Mouse (Mus musculus) ES-Bruce4 (cell line): ENCODE results near the gene Mbnl1. TPM values are rescaled to one million over a fixed set of nuclear protein-coding genes. Genes with fewer than 3 reads are reported as not detected.

Source experiments
- H3K27ac ChIP-seq: 2 replicates; pipeline ENCODE4 v1.5.1; 2012; ENCODE audit warnings: low read length, inconsistent platforms; ENCODE audit not compliant: insufficient read depth
- H3K27me3 ChIP-seq: 2 replicates; pipeline ENCODE4 v1.6.1; 2012; ENCODE audit warnings: mild to moderate bottlenecking, low read length, inconsistent platforms; ENCODE audit not compliant: control insufficient read depth, poor library complexity, insufficient read depth, severe bottlenecking
- H3K36me3 ChIP-seq: 2 replicates; pipeline ENCODE4 v1.6.1; 2012; ENCODE audit warnings: inconsistent platforms, mild to moderate bottlenecking, low read length, moderate library complexity; ENCODE audit not compliant: control insufficient read depth, poor library complexity, insufficient read depth, severe bottlenecking
- H3K4me1 ChIP-seq: one replicate; pipeline ENCODE4 v1.8.1; 2011; ENCODE audit warnings: low read length; ENCODE audit not compliant: control insufficient read depth, insufficient read depth
- H3K4me3 ChIP-seq: 2 replicates; pipeline ENCODE4 v1.5.1; 2011; ENCODE audit warnings: low read depth, mild to moderate bottlenecking, low read length
- H3K9ac ChIP-seq: 2 replicates; pipeline ENCODE4 v1.6.1; 2012; ENCODE audit warnings: low read depth, mild to moderate bottlenecking, inconsistent platforms; ENCODE audit not compliant: poor library complexity, severe bottlenecking
- H3K9me3 ChIP-seq: replicated peaks from 2 replicates; pipeline ENCODE4 v1.6.1; 2012; ENCODE audit warnings: mild to moderate bottlenecking, low read length, inconsistent platforms; ENCODE audit not compliant: control insufficient read depth, poor library complexity, insufficient read depth, severe bottlenecking
- CTCF ChIP-seq: IDR thresholded peaks from one replicate; pipeline ENCODE4 v1.8.1; 2011; ENCODE audit warnings: low read depth, low read length
- EP300 ChIP-seq: IDR thresholded peaks from 2 replicates; pipeline ENCODE4 v1.6.1; 2011; ENCODE audit warnings: low read depth, low read length; ENCODE audit not compliant: insufficient read depth
- POLR2A ChIP-seq: IDR thresholded peaks from one replicate; pipeline ENCODE4 v1.8.1; 2011; ENCODE audit warnings: low read length; ENCODE audit not compliant: insufficient read depth
- polyA plus RNA-seq: library from polyadenylated mRNA; stranded (reverse); fragments of >200 nt; gene quantifications from 2 replicates; pipeline ENCODE4 v1.2.4, GENCODE M21; 2011; ENCODE audit warnings: low read depth; ENCODE audit not compliant: missing spikeins, insufficient read depth, insufficient read length

The Mbnl1 gene
- 26.6 and 28.2 TPM in 2 replicates for polyA plus RNA-seq

GRCm38 (mm10) chr3:60472681-60473177, at the start of gene Mbnl1:
TSS of gene Mbnl1 (plus strand) at chr3:60472830.
- Histone ChIP-seq H3K9ac (no peak within 1 kb of the TSS), H3K4me1 (no peaks in the 10 kb centered on the region), H3K27ac (no peak within 1 kb of the TSS), H3K27me3 (no peaks in the 10 kb centered on the region), H3K36me3 (no peaks in the 10 kb centered on the region), H3K9me3 (no peaks in the 10 kb centered on the region), H3K4me3 (no peak within 1 kb of the TSS)
- TF ChIP-seq EP300 (no peak), POLR2A (no peak), CTCF (no peak)

DNA sequence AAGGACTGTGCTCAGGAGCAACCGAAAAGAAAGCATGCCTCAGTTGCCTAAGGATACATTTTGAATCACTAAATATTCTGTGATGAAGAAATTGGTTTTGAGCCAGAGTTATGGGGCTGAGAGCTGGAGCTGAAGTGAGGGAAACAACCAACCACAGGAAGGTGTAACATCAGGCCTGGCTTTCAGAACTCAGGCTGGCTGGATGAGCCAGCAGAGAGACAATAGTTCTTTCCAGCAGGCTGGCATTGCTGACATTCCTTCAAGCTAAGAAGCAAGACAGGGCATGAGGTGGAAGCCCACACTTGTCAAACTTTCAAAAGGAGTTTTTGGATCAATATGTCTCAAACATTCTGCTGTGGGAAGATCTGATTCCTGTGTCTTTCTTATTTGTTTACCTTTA, 48.5 kb upstream of the Mbnl1 start:
- Histone ChIP-seq H3K27me3 (no peaks in the 10 kb centered on the region), H3K27ac (no peak overlapping the region), H3K9me3 (no peaks in the 10 kb centered on the region), H3K36me3 (no peaks in the 10 kb centered on the region), H3K9ac (no peak overlapping the region), H3K4me1 (no peaks in the 10 kb centered on the region), H3K4me3 (no peak overlapping the region)
- no peak for TF ChIP-seq CTCF
- no peak for TF ChIP-seq EP300
- TF ChIP-seq POLR2A, result no peak

- H3K4me3 ChIP-seq, result no peak overlapping the region
- H3K27me3 ChIP-seq, result no peaks in the 10 kb centered on the region
- no peak overlapping the region for H3K9ac ChIP-seq
- no peak overlapping the region for H3K27ac ChIP-seq
- no peak for TF ChIP-seq EP300
- no peak for TF ChIP-seq POLR2A
- TF ChIP-seq CTCF, result no peak
- no peaks in the 10 kb centered on the region for H3K36me3 ChIP-seq
- no peaks in the 10 kb centered on the region for H3K9me3 ChIP-seq
- no peaks in the 10 kb centered on the region for H3K4me1 ChIP-seq
Measured at GRCm38 (mm10) chr3:60429049-60429448, 43.6 kb upstream of the Mbnl1 start.

GRCm38 (mm10) chr3:60437254-60437653, 35.4 kb upstream of the Mbnl1 start:
- no peaks in the 10 kb centered on the region for H3K4me1 ChIP-seq
- TF ChIP-seq CTCF (no peak), POLR2A (no peak), EP300 (no peak)
- H3K27me3 ChIP-seq, result no peaks in the 10 kb centered on the region
- no peak overlapping the region for H3K9ac ChIP-seq
- H3K27ac ChIP-seq, result no peak overlapping the region
- H3K4me3 ChIP-seq, result no peak overlapping the region
- H3K36me3 ChIP-seq, result no peaks in the 10 kb centered on the region
- H3K9me3 ChIP-seq, result no peaks in the 10 kb centered on the region

GRCm38 (mm10) chr3:60437678-60438232, 34.9 kb upstream of the Mbnl1 start:
- H3K36me3 ChIP-seq, result no peaks in the 10 kb centered on the region
- TF ChIP-seq EP300 (no peak), POLR2A (no peak), CTCF (no peak)
- no peaks in the 10 kb centered on the region for H3K27me3 ChIP-seq
- H3K4me3 ChIP-seq, result no peak overlapping the region
- H3K9ac ChIP-seq, result no peak overlapping the region
- no peaks in the 10 kb centered on the region for H3K9me3 ChIP-seq
- H3K4me1 ChIP-seq, result no peaks in the 10 kb centered on the region
- H3K27ac ChIP-seq, result no peak overlapping the region

GRCm38 (mm10) chr3:60438715-60439114, 33.9 kb upstream of the Mbnl1 start:
- no peaks in the 10 kb centered on the region for H3K27me3 ChIP-seq
- no peaks in the 10 kb centered on the region for H3K36me3 ChIP-seq
- H3K9me3 ChIP-seq, result no peaks in the 10 kb centered on the region
- no peak overlapping the region for H3K9ac ChIP-seq
- no peak overlapping the region for H3K4me3 ChIP-seq
- no peak overlapping the region for H3K27ac ChIP-seq
- H3K4me1 ChIP-seq, result no peaks in the 10 kb centered on the region
- no peak for TF ChIP-seq EP300
- no peak for TF ChIP-seq CTCF
- TF ChIP-seq POLR2A, result no peak
